Mouse (Mus musculus) liver, embryonic 14 days (tissue): Measurements from ENCODE around the gene Olfr744. TPM values are rescaled to one million over a fixed set of nuclear protein-coding genes. Genes with fewer than 3 reads are reported as not detected.

Experiments used
- polyA plus RNA-seq: library from polyadenylated mRNA; depleted of rRNA; stranded (reverse); fragments of >200 nt; gene quantifications from 2 replicates; pipeline ENCODE4 v1.2.3, GENCODE M21; 2012; rRNA removed

Gene Olfr744
- polyA plus RNA-seq, result not detected in 2 replicates

GRCm38 (mm10) chr14:50614579-50614978, at the start of gene Olfr744:
Gene Olfr744 (plus strand): TSS chr14:50614879.

GRCm38 (mm10) chr14:50639088-50639487, 24.4 kb downstream of the Olfr744 start, which contains the start of gene Olfr745:
Gene Olfr745 (plus strand): TSS chr14:50639388.

GRCm38 (mm10) chr14:50646783-50647182, 32.1 kb downstream of the Olfr744 start, which contains the start of gene Olfr746:
Gene Olfr746 (plus strand): TSS chr14:50647083.

Other genes starting within 250 kb of the Olfr744 start
- not detected in 2 replicates for gene Olfr736, start 233.7 kb upstream of the Olfr744 start, polyA plus RNA-seq
- gene Olfr738, start 207.3 kb upstream of the Olfr744 start, polyA plus RNA-seq, result not detected in 2 replicates
- gene Olfr739, start 196.3 kb upstream of the Olfr744 start, polyA plus RNA-seq, result not detected in 2 replicates
- gene Olfr740, start 169.3 kb upstream of the Olfr744 start, polyA plus RNA-seq, result not detected in 2 replicates
- not detected in 2 replicates for gene Olfr741, start 142.1 kb upstream of the Olfr744 start, polyA plus RNA-seq
- not detected in 2 replicates for gene Olfr742, start 111.3 kb upstream of the Olfr744 start, polyA plus RNA-seq
- not detected in 2 replicates for gene Olfr743, start 93.0 kb upstream of the Olfr744 start, polyA plus RNA-seq
- not detected in 2 replicates for gene Olfr745, start 24.5 kb downstream of the Olfr744 start, polyA plus RNA-seq
- not detected in 2 replicates for gene Olfr746, start 32.2 kb downstream of the Olfr744 start, polyA plus RNA-seq
- not detected in 2 replicates for gene Olfr747, start 78.3 kb downstream of the Olfr744 start, polyA plus RNA-seq
- gene Olfr748, start 92.5 kb downstream of the Olfr744 start, polyA plus RNA-seq, result not detected in 2 replicates
- gene Olfr749, start 130.2 kb downstream of the Olfr744 start, polyA plus RNA-seq, result not detected in 2 replicates
- 11.2 and 12.6 TPM in 2 replicates for gene Ttc5, start 170.6 kb downstream of the Olfr744 start, polyA plus RNA-seq
- not detected in 2 replicates for gene Ccnb1ip1, start 192.9 kb downstream of the Olfr744 start, polyA plus RNA-seq
- 37.8 and 40.4 TPM in 2 replicates for gene Parp2, start 193.0 kb downstream of the Olfr744 start, polyA plus RNA-seq